Mouse (Mus musculus) lung, embryonic 14.5 days (tissue): Measurements from ENCODE around the gene Gm2244. TPM values are rescaled to one million over a fixed set of nuclear protein-coding genes. Genes with fewer than 3 reads are reported as not detected.
A peak's percentile ranks its signal among the peaks of the same experiment; 100 is the strongest.
"Not testable (repeated sequence)": the region's sequence is repeated elsewhere in the genome, so short reads cannot be mapped to it uniquely, and the experiment has no call there.

Source experiments
- ATAC-seq: fragments of 200-750 bp; cut with Nextera tagmentation; 2 replicates; pipeline ENCODE4 v1.8.0; 2017; ENCODE audit warnings: mild to moderate bottlenecking, moderate TSS enrichment, moderate library complexity; ENCODE audit not compliant: insufficient read depth
- DNase-seq: peaks from one replicate; pipeline ENCODE4 v3.0.0-alpha.2; 2015
- H3K27ac ChIP-seq: fragments of 300-500 bp; sonication (generic); 2 replicates; pipeline ENCODE4 v1.5.1; 2014; ENCODE audit warnings: low read depth, mild to moderate bottlenecking, moderate library complexity
- H3K27me3 ChIP-seq: fragments of 300-500 bp; sonication (generic); 2 replicates; pipeline ENCODE4 v1.6.1; 2014; ENCODE audit warnings: low read length, control low read depth; ENCODE audit not compliant: insufficient read depth
- H3K36me3 ChIP-seq: fragments of 300-500 bp; sonication (generic); 2 replicates; pipeline ENCODE4 v1.6.1; 2014; ENCODE audit warnings: control low read depth; ENCODE audit not compliant: insufficient read depth
- H3K4me1 ChIP-seq: fragments of 300-500 bp; sonication (generic); 2 replicates; pipeline ENCODE4 v1.6.1; 2014; ENCODE audit warnings: antibody characterized with exemption, control low read depth; ENCODE audit not compliant: insufficient read depth
- H3K4me2 ChIP-seq: fragments of 300-500 bp; sonication (generic); 2 replicates; pipeline ENCODE4 v1.6.1; 2014; ENCODE audit warnings: mild to moderate bottlenecking
- H3K4me3 ChIP-seq: fragments of 300-500 bp; sonication (generic); 2 replicates; pipeline ENCODE4 v1.5.1; 2014; ENCODE audit warnings: low read depth, low read length
- H3K9ac ChIP-seq: fragments of 300-500 bp; sonication (generic); 2 replicates; pipeline ENCODE4 v1.6.1; 2014
- H3K9me3 ChIP-seq: fragments of 300-500 bp; sonication (generic); 2 replicates; pipeline ENCODE4 v1.6.1; 2016; ENCODE audit warnings: low read depth, low read length, control low read depth
- CTCF ChIP-seq: IDR thresholded peaks from 2 replicates; pipeline ENCODE4 v1.5.1; 2016; ENCODE audit warnings: antibody characterized with exemption, low read depth
- WGBS: fragments of 180-500 bp; shearing (Covaris S2); extraction: QIAGEN DNeasy Blood & Tissue Kit; methylation state at CpG from one replicate; pipeline ENCODE4 v1.1.7; 2014; 5-methylcytosine and 5-hydroxymethylcytosine counted together
- polyA plus RNA-seq: library from polyadenylated mRNA; unstranded; fragments of >200 nt; fragmentation: Nextera tagmentation; extraction: Ambion mirVana; gene quantifications from 2 replicates; pipeline ENCODE4 v1.2.1, GENCODE M21; 2014

Gm2244 gene
- polyA plus RNA-seq: not detected in 2 replicates

GRCm38 (mm10) chr14:19549863-19550262 is at the start of gene Gm2244:
Gene Gm2244 (minus strand): TSS chr14:19549963.
- not testable (repeated sequence) for H3K4me3 ChIP-seq, ATAC-seq, DNase-seq, H3K4me1 ChIP-seq, H3K27me3 ChIP-seq, H3K9ac ChIP-seq, H3K27ac ChIP-seq, H3K4me2 ChIP-seq, H3K36me3 ChIP-seq, H3K9me3 ChIP-seq
- WGBS: 91% methylated on average over 1 of the region's 3 CpGs

- peak; percentile 19 for DNase-seq
- not testable (repeated sequence) for H3K36me3 ChIP-seq, H3K27ac ChIP-seq, H3K9me3 ChIP-seq, H3K27me3 ChIP-seq, H3K4me1 ChIP-seq, ATAC-seq
- Histone ChIP-seq H3K4me2 (peak within 1 kb of the TSS; percentile 44; the same call in 1 of the 2 replicates), H3K9ac (peak within 1 kb of the TSS; percentile 48), H3K4me3 (peak within 1 kb of the TSS; percentile 40)
- 0% methylated on average over 26 of the region's 62 CpGs for WGBS
- peak; percentile 6; the same call in 1 of the 2 replicates for TF ChIP-seq CTCF
Measured at GRCm38 (mm10) chr14:19584804-19585667, 35.3 kb upstream of the Gm2244 start, which contains the start of gene Gm2237. Gene Gm2237 (minus strand): TSS chr14:19585135.

Other genes starting within 250 kb of the Gm2244 start
- gene Gm21738, start 131.0 kb downstream of the Gm2244 start, polyA plus RNA-seq: 0.45 TPM in 1 of 2 replicates, not detected in the other
- 3.0 and 3.2 TPM in 2 replicates for gene Gm2237, start 35.2 kb upstream of the Gm2244 start, polyA plus RNA-seq
- not detected in 2 replicates for gene Gm5458, start 52.6 kb upstream of the Gm2244 start, polyA plus RNA-seq
- gene Nid2, start 201.3 kb upstream of the Gm2244 start, polyA plus RNA-seq: 111 and 117 TPM in 2 replicates